Mouse (Mus musculus) urinary bladder, postnatal 4 days (tissue): ENCODE results near the gene Rrp1b.
A peak's percentile ranks its signal among the peaks of the same experiment; 100 is the strongest.
"Not testable (repeated sequence)": the region's sequence is repeated elsewhere in the genome, so short reads cannot be mapped to it uniquely, and the experiment has no call there.

Source experiments
- DNase-seq, 2 experiments: peaks; one replicate each; pipeline ENCODE4 v3.0.0; 2021 to 2022; ENCODE audit warnings: low spot score in 2 of 2

Rrp1b gene

GRCm38 (mm10) chr17:32091032-32091363, 55.1 kb downstream of the Rrp1b start:
- no peak for DNase-seq

- DNase-seq: peak; percentile 70 to 82
Measured at GRCm38 (mm10) chr17:32091364-32092240, 55.7 kb downstream of the Rrp1b start.

GRCm38 (mm10) chr17:32092241-32092619, 56.3 kb downstream of the Rrp1b start:
- DNase-seq: no peak

GRCm38 (mm10) chr17:32092895-32093294, 57.0 kb downstream of the Rrp1b start:
- DNase-seq: no peak

GRCm38 (mm10) chr17:32097676-32098075, 61.8 kb downstream of the Rrp1b start:
- DNase-seq: no peak

- DNase-seq: not testable (repeated sequence)
Measured at GRCm38 (mm10) chr17:32098905-32099304, 63.0 kb downstream of the Rrp1b start.

- DNase-seq: no peak
Measured at GRCm38 (mm10) chr17:32099574-32099942, 63.7 kb downstream of the Rrp1b start.

GRCm38 (mm10) chr17:32099943-32100586, 64.2 kb downstream of the Rrp1b start:
- peak; percentile 53 to 74 for DNase-seq

GRCm38 (mm10) chr17:32103054-32103453, 67.2 kb downstream of the Rrp1b start:
- no peak for DNase-seq

- DNase-seq: no peak
Measured at GRCm38 (mm10) chr17:32106358-32106757, 70.5 kb downstream of the Rrp1b start.

- DNase-seq: no peak
Measured at GRCm38 (mm10) chr17:32107877-32108276, 72.0 kb downstream of the Rrp1b start.

GRCm38 (mm10) chr17:32108320-32109011, 72.6 kb downstream of the Rrp1b start:
- DNase-seq: not testable (repeated sequence)

- DNase-seq: no peak
Measured at GRCm38 (mm10) chr17:32109201-32109940, 73.5 kb downstream of the Rrp1b start.

GRCm38 (mm10) chr17:32110424-32110823, 74.5 kb downstream of the Rrp1b start:
- no peak for DNase-seq

- no peak for DNase-seq
Measured at GRCm38 (mm10) chr17:32110980-32111780, 75.3 kb downstream of the Rrp1b start.
